Mouse (Mus musculus): Measurements from ENCODE around the gene Enoph1.

Gene Enoph1

GRCm38 (mm10) chr5:100109543-100110282 lies 69.9 kb downstream of the Enoph1 start:
- no peaks in the 10 kb centered on the region for H3K4me1 ChIP-seq (replicated peaks; ENCODE audit: low read depth, low read length)
- no peaks in the 10 kb centered on the region for H3K36me3 ChIP-seq (ENCODE audit: insufficient read depth, low read length)
- H3K9me3 ChIP-seq (ENCODE audit: low read length): no peaks in the 10 kb centered on the region
- no peaks in the 10 kb centered on the region for H3K27me3 ChIP-seq (ENCODE audit: insufficient read depth, low read length)
- TF ChIP-seq POU5F1 (IDR thresholded peaks at IDR 0.05; ENCODE audit: borderline replicate concordance, low read length) (no peak), NANOG (IDR thresholded peaks at IDR 0.05; ENCODE audit: borderline replicate concordance, low read length) (no peak), CTCF (conservative IDR thresholded peaks at IDR 0.05; ENCODE audit: low read length) (no peak)
- no peak overlapping the region for H3K4me3 ChIP-seq (replicated peaks; ENCODE audit: low read length)

- TF ChIP-seq NANOG (IDR thresholded peaks at IDR 0.05; ENCODE audit: borderline replicate concordance, low read length) (no peak), POU5F1 (IDR thresholded peaks at IDR 0.05; ENCODE audit: borderline replicate concordance, low read length) (no peak), CTCF (conservative IDR thresholded peaks at IDR 0.05; ENCODE audit: low read length) (no peak)
- no peak overlapping the region for H3K4me3 ChIP-seq (replicated peaks; ENCODE audit: low read length)
- no peaks in the 10 kb centered on the region for H3K4me1 ChIP-seq (replicated peaks; ENCODE audit: low read depth, low read length)
Measured at GRCm38 (mm10) chr5:100110581-100110980, 70.8 kb downstream of the Enoph1 start.

GRCm38 (mm10) chr5:100113403-100113802 lies 73.6 kb downstream of the Enoph1 start:
- Histone ChIP-seq H3K36me3 (ENCODE audit: insufficient read depth, low read length) (no peaks in the 10 kb centered on the region), H3K27me3 (ENCODE audit: insufficient read depth, low read length) (0 out of 2 replicates have a peak, but pooled peaks cover 3% of the 10 kb centered on the region), H3K4me3 (replicated peaks; ENCODE audit: low read length) (no peak overlapping the region), H3K4me1 (replicated peaks; ENCODE audit: low read depth, low read length) (peaks cover 10% of the 10 kb centered on the region), H3K9me3 (ENCODE audit: low read length) (no peaks in the 10 kb centered on the region)
- TF ChIP-seq POU5F1 (IDR thresholded peaks at IDR 0.05; ENCODE audit: borderline replicate concordance, low read length) (no peak), CTCF (conservative IDR thresholded peaks at IDR 0.05; ENCODE audit: low read length) (no peak)

More at GRCm38 (mm10) chr5:100110581-100110980, 70.8 kb downstream of the Enoph1 start:
- H3K36me3 ChIP-seq (ENCODE audit: insufficient read depth, low read length): no peaks in the 10 kb centered on the region
- H3K27me3 ChIP-seq (ENCODE audit: insufficient read depth, low read length): no peaks in the 10 kb centered on the region
- no peaks in the 10 kb centered on the region for H3K9me3 ChIP-seq (ENCODE audit: low read length)

Measured in E14TG2a.4 (cell line).